Mouse (Mus musculus) stomach, postnatal 0 days (tissue): ENCODE data around the gene Gm8159.
"Not testable (repeated sequence)": the region's sequence is repeated elsewhere in the genome, so short reads cannot be mapped to it uniquely, and the experiment has no call there.

Source experiments
- CTCF ChIP-seq: IDR thresholded peaks from 2 replicates; pipeline ENCODE4 v1.5.1; 2016; ENCODE audit warnings: antibody characterized with exemption, low read depth, mild to moderate bottlenecking, moderate library complexity
- EP300 ChIP-seq: optimal IDR thresholded peaks from 2 replicates; pipeline ENCODE3; 2016; ENCODE audit warnings: antibody characterized with exemption

DNA sequence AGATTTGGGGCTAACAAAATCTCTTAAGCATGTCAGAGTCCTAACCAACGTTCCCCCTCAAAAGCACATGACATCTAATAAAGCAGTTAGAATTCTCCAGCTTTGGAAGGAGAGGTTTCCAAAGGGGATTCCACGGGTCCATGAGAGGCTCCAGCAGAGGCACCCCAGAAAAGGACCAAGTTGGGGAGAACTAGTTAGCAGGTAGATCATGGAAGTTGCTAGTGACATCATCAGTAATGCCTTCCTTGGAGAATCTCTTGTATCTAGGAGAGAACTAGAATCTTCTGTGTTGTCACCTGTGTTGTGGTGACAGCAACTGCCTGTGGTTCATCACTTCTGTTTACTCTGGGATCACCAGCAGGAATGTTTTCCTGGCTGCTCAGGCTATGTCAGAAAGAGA lies at the start of gene Gm8159:
- TF ChIP-seq CTCF, EP300: not testable (repeated sequence)
